Mouse (Mus musculus) right cerebral cortex, postnatal 36 days (tissue): ENCODE data around the gene C2cd4c.

Experiments
- DNase-seq, 2 experiments: peaks; one replicate each; pipeline ENCODE4 v3.0.0; 2022; ENCODE audit warnings: low spot score in 2 of 2, mixed read lengths in 1 of 2

Gene C2cd4c

GRCm38 (mm10) chr10:79578891-79579290 lies 34.9 kb downstream of the C2cd4c start:
- DNase-seq: no peak

- DNase-seq: no peak
Measured at GRCm38 (mm10) chr10:79578276-79578675, 35.5 kb downstream of the C2cd4c start.

GRCm38 (mm10) chr10:79577376-79577775 lies 36.4 kb downstream of the C2cd4c start:
- DNase-seq: no peak

GRCm38 (mm10) chr10:79575754-79576153 lies 38.1 kb downstream of the C2cd4c start:
- no peak for DNase-seq

- no peak for DNase-seq
Measured at GRCm38 (mm10) chr10:79574796-79575195, 39.0 kb downstream of the C2cd4c start.

GRCm38 (mm10) chr10:79574350-79574749 lies 39.5 kb downstream of the C2cd4c start:
- no peak for DNase-seq

GRCm38 (mm10) chr10:79573611-79574010 lies 40.2 kb downstream of the C2cd4c start:
- DNase-seq: no peak

- no peak for DNase-seq
Measured at GRCm38 (mm10) chr10:79571314-79571713, 42.5 kb downstream of the C2cd4c start.

- no peak for DNase-seq
Measured at GRCm38 (mm10) chr10:79569921-79570320, 43.9 kb downstream of the C2cd4c start.

GRCm38 (mm10) chr10:79559716-79560115 lies 54.1 kb downstream of the C2cd4c start:
- DNase-seq: no peak

DNA sequence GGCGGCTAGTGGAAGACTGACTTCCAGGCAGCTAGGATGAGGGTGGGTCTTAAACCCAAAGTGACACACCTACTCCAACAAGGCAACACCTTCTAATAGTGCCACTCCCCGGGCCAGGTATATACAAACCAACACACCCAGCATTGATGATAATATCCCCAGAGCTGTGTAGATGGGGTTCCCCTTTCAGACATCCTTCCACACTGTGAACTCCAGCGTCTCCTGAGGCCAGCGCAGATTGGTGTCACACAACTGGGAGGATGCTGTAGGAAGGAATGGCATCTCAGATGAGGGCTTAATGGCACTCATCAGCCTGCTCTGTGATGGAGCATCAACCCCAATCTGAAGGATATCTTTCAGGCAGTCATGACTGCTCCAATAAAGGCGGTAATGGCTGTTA lies 56.3 kb downstream of the C2cd4c start:
- DNase-seq: no peak

GRCm38 (mm10) chr10:79556951-79557350 lies 56.9 kb downstream of the C2cd4c start:
- peak in 1 of 2 experiments; percentile 0 for DNase-seq
